Mouse (Mus musculus): Measurements from ENCODE around the gene Acap2. TPM values are rescaled to one million over a fixed set of nuclear protein-coding genes. Genes with fewer than 3 reads are reported as not detected.

Gene Acap2
- total RNA-seq, 2 experiments from 2014 or later: 102 to 116 TPM

GRCm38 (mm10) chr16:31170297-31170696, 30.7 kb downstream of the Acap2 start:
- DNase-seq (ENCODE audit: low spot score in 2 of 2): no peak

- DNase-seq (ENCODE audit: low spot score in 2 of 2): no peak
Measured at GRCm38 (mm10) chr16:31169596-31169995, 31.4 kb downstream of the Acap2 start.

- DNase-seq (ENCODE audit: low spot score in 2 of 2): no peak
Measured at GRCm38 (mm10) chr16:31167934-31168333, 33.1 kb downstream of the Acap2 start.

GRCm38 (mm10) chr16:31167017-31167887, 33.8 kb downstream of the Acap2 start:
- no peak for DNase-seq (ENCODE audit: low spot score in 2 of 2)

- DNase-seq (ENCODE audit: low spot score in 2 of 2): no peak
Measured at GRCm38 (mm10) chr16:31165907-31166306, 35.1 kb downstream of the Acap2 start.

- DNase-seq (ENCODE audit: low spot score in 2 of 2): no peak
Measured at GRCm38 (mm10) chr16:31165467-31165866, 35.6 kb downstream of the Acap2 start.

- DNase-seq (ENCODE audit: low spot score in 2 of 2): no peak
Measured at GRCm38 (mm10) chr16:31164125-31164524, 36.9 kb downstream of the Acap2 start.

GRCm38 (mm10) chr16:31160486-31160885, 40.6 kb downstream of the Acap2 start:
- no peak for DNase-seq (ENCODE audit: low spot score in 2 of 2)

GRCm38 (mm10) chr16:31159491-31159890, 41.6 kb downstream of the Acap2 start:
- DNase-seq (ENCODE audit: low spot score in 2 of 2): no peak

- DNase-seq (ENCODE audit: low spot score in 2 of 2): no peak
Measured at GRCm38 (mm10) chr16:31149841-31150240, 51.2 kb downstream of the Acap2 start.

- DNase-seq (ENCODE audit: low spot score in 2 of 2): no peak
Measured at GRCm38 (mm10) chr16:31148891-31149290, 52.2 kb downstream of the Acap2 start.

- DNase-seq (ENCODE audit: low spot score in 2 of 2): no peak
Measured at GRCm38 (mm10) chr16:31147766-31148165, 53.3 kb downstream of the Acap2 start.

GRCm38 (mm10) chr16:31141916-31142315, 59.1 kb downstream of the Acap2 start:
- DNase-seq (ENCODE audit: low spot score in 2 of 2): no peak

GRCm38 (mm10) chr16:31136616-31137253, 64.3 kb downstream of the Acap2 start:
- no peak for DNase-seq (ENCODE audit: low spot score in 2 of 2)

GRCm38 (mm10) chr16:31135519-31135918, 65.5 kb downstream of the Acap2 start:
- DNase-seq (ENCODE audit: low spot score in 2 of 2): no peak

- no peak for DNase-seq (ENCODE audit: low spot score in 2 of 2)
Measured at GRCm38 (mm10) chr16:31131531-31131930, 69.5 kb downstream of the Acap2 start.

- no peak for DNase-seq (ENCODE audit: low spot score in 2 of 2)
Measured at GRCm38 (mm10) chr16:31128116-31128515, 72.9 kb downstream of the Acap2 start.

GRCm38 (mm10) chr16:31124991-31125390, 76.1 kb downstream of the Acap2 start:
- DNase-seq (ENCODE audit: low spot score in 2 of 2): no peak

- no peak for DNase-seq (ENCODE audit: low spot score in 2 of 2)
Measured at GRCm38 (mm10) chr16:31121612-31122011, 79.4 kb downstream of the Acap2 start.

GRCm38 (mm10) chr16:31113596-31113995, 87.4 kb downstream of the Acap2 start:
- no peak for DNase-seq (ENCODE audit: low spot score in 2 of 2)

- DNase-seq (ENCODE audit: low spot score in 2 of 2): no peak
Measured at GRCm38 (mm10) chr16:31101352-31101751, 99.7 kb downstream of the Acap2 start.

- DNase-seq (ENCODE audit: low spot score in 2 of 2): no peak
Measured at GRCm38 (mm10) chr16:31099906-31100305, 101.1 kb downstream of the Acap2 start.

Data from layer of hippocampus, postnatal 14 days (tissue).